Mouse (Mus musculus) skeletal muscle tissue, adult 2 months (tissue): ENCODE measurements around the gene Tcf3.

Source experiments
- DNase-seq: peaks from one replicate; pipeline ENCODE4 v3.0.0-alpha.2; 2012; ENCODE audit warnings: low read depth, low spot score

Tcf3 gene

DNA sequence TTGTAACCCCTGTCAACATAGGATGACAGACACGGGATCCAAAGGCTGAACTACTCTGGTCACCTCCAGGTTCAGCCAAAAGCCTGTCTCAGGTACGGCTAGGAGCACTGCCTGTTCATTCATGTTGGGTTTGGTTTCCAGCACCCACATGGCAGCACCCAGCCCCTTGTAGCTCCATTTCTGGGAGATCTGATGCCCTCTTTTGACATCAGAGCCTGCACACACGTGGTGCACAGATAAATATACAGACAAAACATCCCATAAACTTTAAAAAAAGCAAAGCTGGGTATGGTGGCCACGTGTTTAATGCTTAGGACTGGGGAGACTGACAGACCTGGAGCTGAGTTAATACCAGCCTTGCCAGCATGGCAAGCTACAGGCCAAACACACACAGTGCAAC is 25.5 kb downstream of the Tcf3 start:
- no peak for DNase-seq

DNA sequence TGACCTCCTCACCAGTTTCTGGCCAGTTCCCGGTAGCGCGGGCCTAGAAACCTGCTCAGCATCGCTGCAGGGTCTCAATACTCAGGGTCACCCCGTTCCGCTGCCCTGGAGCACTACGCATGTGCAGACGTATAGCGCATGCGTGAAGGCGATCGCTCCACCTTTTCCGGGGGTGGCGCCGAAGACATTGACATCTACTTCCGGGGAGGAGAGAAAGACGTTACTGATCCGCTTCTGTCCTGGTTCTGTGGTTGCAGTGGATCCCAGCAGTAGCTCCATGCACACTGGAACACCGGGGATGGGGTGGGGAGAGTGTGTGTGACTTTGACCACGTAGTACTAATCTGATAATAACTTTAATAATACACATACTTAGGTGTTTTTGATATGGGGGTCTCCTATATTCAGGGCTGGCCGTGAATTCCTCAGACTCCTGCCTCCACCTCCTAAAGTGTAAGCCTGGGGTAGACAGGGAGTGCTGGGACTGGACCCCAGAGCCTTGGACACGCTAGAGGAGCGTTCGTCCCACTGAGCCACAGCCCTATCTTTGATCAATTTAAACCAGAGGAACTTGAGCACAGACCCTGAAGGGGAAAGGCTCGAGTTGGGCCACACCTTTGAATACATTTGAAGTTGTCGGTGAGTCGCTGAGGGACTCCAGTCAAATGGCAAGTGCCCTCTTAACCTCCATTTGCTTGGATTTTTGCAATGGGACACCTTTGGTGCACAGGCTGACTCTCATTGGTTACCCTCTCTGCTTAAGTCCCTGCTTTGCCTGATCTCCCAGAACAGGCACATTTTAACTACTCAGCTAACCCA is 26.6 kb downstream of the Tcf3 start, which contains the start of gene Uqcr11:
Gene Uqcr11 (minus strand): TSS at position 147 of the 818 bp plus-strand sequence.
- DNase-seq, result peak; percentile 95

DNA sequence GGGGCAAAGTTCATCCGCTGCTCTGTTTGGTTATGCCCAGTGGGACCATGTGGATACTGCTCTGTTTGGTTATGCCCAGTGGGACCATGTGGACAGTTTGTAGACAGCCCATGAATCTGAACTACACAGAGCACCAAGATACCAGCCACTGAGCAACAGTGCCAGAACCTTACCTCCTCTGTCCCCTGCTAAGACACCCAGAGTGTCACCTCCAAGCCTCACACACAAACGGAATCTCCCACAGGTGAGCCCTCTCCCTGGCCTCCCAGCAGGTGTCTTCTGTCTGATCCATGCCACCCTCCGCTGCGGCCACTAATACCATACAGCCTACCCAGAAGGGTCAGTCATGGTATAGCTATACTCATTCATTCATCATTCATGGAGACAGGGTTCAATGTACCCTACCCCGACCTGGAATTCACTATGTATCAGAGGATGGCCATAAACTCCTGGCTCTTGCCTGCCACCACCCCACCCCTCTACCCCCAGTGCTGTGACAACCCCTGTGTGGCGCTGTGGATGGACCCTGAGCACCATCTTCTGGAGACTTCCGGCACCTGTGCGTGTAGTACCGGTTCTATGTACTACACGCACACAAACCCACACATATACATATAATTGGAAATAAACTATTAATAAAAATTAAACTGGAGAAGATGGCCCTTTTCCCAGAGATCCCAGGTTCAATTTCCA is 27.8 kb downstream of the Tcf3 start:
- no peak for DNase-seq

DNA sequence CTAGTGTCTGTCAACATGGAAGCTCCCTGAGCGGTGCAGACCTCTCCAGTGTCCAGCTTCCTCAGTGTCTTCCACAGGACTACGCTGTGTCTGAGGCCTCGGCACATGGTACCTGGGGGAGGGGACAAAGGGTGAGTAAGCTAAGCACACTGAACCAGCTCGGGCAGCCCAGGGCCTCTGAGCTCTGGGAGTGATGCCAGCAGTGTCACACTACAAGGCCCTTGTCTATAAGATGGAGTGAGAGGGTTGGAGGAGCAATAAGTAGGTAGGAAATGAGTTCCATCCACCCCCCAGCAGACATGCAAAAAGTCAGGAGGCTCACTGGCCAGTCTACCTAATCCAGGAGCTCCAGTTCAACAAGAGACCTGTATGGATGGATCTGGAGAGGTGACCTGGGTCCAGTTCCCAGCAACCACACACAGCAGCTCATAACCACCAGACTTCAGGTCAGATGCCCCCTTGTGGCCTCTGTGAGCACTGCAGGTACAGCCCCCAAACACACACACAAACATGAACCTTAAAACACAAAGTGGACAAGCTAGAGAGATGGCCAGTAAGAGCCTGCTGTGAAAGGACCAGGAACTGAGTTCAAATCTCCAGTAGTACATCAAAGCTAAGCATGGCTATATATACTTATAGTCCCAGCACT is 30.3 kb downstream of the Tcf3 start:
- DNase-seq, result no peak

DNA sequence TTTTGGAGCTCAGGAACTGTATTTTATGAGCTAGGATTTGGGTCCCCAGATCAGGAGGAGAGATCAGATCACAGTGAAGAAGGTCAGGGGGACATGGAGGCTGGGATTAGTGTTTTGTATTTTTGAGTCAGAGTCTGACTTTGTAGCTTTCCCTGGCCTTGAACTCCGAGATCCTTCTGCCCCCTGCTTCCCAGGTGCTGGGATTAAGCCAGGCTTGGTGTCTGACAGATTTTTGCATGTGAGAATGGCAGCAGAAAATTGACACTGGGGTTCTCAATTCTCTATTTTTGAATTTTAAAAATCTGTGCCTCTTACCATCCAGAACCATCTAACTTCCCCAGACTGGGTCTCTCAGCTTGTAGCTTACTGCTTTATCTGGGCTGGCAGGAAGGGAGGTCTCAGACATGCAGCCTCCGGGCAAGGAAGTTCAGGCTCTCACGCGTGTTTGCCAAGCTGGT is 32.7 kb downstream of the Tcf3 start:
- no peak for DNase-seq

DNA sequence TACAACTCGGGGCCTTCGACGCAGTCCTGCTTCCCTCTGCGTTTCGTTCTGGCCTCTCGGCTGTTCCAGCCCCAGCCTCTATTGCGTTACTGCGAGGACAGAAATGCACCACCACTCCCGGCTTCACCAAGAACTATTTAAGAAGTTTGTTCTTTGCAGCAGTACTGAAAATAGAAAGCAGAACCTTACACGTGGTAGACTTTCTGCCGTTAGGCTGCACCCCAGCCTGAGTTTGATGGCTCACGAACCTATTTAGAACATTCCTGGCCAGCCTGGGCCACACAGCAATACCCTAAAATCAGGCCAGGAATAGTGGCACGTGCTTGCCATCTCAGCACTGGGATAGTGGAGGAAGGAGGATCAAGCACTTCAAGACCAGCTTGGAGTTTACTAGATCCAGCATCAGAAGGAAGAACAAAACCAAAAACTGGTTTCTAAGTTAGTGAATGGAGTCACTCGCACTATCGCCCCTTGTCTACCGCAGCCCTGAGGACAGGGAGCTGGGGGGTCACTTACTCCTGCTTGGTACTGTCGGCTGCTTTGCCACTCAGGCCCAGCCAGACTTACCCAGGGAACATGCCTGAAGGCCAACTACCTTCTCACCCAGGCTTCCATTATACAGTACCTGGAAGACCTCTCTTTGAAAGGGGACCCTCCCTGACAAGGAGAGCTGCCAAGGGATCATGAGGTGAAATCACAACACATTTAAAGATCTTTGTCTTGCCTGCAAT is 33.3 kb downstream of the Tcf3 start:
- DNase-seq, result no peak

DNA sequence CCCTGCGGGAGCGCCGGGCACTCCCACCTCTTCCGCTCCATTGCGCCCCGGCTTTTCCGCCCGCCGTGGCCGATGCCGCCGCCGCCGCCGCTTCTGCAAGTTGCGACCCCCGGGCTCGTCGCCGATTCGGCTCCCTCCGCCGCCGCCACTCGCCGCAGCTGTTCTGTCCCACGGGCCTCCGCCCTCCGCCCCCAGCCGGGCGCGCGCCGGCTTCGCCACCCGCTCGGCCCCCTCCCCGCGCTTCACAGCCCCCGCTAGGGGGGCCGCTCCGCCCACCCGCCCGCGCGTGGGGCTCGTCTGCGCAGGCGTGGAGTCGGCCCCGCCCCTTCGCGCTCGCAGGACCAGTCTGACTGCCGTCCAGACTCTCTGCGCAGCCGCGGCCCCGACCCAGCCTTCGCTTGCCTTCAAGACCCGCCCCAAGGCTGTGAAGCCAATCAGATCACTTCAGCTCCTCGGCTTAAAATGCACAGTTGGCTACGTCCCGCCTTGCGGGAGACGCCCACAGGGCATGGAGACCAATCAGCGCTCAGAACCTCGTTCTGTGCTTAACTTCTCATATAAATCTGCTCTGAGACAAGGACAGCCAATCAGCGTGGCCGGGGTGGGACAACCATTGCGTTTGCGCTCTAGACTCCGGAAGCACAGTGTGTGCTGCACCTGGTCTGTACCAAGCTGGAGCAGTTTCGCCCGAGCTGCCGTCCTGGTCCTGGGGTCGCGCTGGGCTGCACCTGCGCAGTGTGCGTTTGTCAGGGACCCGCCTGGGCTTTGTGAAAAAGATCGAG is 34.1 kb downstream of the Tcf3 start, which contains the start of gene Mbd3:
Gene Mbd3 (minus strand): TSS at position 360 of the 782 bp plus-strand sequence.
- peak; percentile 100 for DNase-seq

DNA sequence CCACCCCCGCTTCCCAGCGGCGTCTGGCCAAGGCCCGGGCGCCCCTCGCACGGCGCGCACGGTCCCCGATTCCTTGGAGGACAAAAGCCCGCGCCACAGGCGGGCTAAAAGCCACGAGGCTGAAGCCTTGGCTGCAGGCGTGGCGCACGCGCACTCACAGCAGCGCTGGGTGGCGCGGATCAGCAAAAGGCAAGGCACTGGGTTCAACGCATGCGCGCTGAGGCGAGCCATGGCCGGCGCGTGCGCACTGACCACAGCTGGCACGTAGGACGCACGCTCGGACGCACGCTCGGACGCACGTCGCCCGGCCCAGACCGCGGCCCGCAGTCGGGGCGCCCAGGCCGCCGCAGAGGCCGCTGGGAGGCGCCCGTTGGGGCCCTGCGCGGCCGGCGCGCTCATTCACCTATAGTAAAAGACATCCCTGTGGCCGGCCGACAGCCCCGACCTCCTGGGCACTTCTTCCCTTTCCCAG is 34.7 kb downstream of the Tcf3 start:
- peak; percentile 100 for DNase-seq

DNA sequence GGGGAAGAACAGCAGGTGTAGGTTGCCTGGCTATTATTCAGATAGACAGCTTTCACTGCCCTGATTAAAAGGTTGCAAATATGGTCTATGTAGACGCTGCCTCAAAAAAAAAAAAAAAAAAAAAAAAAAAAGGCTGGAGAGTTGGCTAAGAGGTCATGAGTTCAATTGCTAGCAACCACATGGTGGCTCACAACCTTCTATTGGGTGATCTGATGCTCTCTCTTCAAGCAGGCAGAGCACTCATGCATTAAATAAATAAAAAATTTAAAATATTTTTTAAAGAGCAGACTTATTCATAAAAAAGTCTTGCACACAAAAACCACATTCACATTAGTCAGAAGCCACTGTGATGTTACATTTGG is 35.3 kb downstream of the Tcf3 start:
- DNase-seq, result no peak

DNA sequence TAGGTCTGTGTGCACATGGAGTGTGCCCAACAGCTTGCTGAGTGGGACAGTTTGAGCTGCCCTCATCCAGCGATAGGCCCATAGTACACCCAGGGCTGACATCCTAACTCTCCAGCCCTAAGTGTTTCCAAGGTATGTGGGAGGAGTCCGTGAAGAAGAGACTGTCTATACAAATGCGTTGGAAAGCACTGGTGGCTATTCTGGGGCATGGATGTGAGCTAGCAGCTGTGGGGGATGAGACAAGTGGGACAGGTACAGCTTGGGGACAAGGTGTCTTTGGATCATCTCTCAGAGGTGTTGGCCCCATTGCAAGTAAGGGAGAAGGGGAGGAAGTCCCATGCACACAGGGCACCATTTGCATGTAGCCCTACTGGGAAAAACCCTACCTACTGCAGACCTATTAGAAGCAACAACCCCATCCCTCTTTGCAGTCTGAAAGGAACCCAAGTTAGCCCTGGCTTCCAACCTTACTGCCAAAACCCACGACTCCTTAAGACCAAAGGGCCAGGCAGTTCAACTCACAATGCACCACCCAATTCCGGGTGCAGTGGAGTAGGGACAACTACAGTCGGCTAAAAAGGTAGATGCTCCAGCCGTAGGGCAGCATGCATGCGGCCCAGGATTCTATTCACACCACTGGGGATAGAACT is 35.8 kb downstream of the Tcf3 start:
- DNase-seq, result no peak

DNA sequence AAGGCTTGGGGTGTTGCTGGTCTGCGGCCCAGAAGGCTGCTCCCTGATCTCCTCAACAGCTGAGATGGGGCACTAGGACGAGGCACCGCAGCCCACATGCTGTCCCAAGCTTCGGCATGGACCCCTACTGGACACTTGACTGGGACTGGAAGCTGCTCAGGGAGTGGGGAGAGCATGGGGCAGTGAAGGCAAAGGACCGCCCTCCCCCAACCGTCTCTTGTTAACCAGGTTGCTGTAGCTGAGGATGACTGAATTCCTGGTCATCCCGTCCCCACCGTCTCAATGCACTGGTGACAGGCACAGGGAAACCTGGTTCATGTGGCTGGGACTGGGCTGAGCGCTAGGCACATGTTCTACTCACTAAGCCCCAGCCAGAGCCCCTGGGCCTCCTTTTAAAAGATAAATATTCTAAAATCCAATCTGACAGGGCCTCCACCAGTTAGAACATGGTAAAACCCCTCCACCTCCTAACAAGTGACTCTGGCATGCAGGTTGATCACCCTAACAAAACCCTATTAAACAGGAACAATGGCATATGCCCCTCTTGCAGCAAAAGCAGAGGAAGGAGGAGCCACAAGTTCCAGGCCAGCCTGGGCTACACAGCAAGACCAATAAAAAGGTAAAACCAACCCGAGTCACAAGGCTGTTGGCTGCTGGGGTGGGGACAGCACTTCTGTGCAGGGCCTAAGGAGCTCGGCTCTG is 36.5 kb downstream of the Tcf3 start:
- no peak for DNase-seq

DNA sequence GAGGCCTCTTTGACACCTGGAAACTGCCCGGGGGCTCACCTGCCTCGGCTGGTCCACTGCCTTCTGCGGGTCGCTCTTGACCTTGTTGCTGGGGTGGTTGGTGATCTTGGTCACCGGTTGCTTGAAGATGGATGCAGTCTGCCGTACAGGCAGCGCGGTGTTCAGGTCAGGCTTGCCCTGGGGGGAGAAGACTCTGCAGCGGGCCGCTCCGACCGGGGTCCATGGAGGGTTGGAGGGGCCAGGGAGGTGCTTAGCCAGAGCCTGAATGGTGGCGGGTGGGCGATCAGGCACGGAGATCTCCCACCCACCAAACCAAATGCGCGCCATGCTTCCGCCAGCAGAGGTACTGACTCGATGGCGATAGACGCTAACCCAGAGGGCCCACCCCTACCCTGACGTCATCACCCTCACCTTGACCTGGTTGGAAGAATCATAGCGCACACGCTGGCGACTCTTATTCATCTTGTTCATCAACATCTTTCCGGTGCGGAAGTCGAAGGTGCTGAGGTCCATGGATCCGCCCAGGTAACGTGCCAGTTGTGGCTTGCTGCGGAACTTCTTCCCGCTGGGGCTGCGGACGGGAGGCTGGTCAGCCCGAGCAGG is 38.3 kb downstream of the Tcf3 start:
- DNase-seq, result no peak

DNA sequence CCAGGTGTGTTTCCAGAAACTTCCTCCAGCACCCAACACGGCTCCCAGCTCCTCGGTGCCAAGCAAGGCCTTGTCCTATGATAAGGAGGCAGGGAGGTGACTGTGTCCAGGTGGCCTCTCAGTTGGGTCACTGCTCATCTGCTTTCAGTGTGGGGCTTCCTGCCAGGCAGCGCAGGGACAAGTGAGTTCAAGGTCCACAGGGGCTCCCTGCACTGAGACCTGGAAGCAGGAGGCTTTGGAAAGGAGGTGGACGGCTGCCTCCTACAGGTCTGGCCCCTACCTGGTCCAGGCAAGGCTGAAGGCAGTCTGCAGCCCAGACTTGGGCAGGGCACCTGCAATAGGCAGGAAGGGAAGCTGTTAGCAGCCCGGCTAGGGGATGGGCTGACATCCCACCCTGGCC is 40.8 kb downstream of the Tcf3 start:
- no peak for DNase-seq

DNA sequence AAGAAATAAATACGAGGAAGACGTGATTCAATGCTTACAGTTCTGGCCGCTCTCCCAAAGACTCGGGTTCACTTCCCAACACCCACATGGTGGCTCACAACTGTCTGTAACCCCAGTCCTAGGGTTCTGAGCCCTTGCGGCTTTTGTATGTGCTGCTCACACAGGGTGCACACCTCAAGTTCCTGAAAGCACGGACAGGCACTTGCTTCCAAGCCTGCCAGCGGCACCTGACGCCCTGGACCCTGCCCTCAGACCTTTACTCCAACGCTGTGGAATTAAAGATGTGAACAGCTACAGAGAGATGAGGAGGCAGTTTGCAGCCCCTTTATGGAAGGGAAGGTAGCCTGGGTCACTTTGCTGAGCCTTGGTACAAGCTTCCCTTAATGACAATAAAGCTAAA is 42.8 kb downstream of the Tcf3 start:
- DNase-seq, result no peak

DNA sequence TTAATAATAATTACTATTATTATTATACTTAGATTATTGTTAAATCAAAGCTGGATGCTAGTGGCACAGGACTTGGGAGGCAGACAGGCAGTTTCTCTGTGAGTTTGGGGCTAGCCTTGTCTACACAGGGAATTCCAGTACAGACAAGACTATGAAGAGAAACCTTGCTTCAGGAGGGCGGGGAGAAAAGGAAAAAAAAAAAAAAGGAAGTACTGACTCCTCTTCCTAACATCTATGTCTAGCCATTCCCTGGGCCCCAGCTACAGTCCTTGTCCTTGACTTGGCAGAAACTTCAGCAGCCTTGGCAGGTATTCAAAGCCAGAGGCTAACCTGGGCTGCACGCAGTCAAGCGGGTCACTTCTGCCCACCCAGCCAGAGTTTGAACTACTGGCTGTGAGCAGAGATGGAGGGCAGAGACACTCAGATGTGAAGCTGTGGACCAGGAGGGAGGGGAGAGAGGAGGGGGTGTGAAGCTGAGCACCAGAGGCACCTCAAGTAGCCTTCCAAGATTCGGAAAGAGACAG is 44.2 kb downstream of the Tcf3 start:
- DNase-seq, result no peak

DNA sequence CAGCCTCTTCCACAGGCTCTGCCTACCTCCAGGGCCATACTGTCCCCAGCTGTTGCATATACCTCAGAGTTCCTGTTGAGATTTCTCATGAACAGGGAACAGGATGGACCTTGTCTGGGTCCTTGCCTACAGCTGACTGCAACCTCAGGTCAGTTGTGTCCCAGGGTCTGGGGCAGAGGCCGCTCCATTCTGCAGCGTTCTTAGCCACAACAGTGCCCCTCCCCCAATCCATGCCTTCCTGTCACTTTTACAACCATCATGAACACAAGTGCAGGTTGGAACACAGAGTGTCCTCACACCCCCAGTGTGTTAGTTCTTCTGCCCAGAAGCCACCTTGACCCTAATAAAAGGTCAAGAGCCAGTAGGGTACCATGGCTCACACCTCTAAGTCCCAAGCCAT is 44.7 kb downstream of the Tcf3 start:
- DNase-seq, result no peak

DNA sequence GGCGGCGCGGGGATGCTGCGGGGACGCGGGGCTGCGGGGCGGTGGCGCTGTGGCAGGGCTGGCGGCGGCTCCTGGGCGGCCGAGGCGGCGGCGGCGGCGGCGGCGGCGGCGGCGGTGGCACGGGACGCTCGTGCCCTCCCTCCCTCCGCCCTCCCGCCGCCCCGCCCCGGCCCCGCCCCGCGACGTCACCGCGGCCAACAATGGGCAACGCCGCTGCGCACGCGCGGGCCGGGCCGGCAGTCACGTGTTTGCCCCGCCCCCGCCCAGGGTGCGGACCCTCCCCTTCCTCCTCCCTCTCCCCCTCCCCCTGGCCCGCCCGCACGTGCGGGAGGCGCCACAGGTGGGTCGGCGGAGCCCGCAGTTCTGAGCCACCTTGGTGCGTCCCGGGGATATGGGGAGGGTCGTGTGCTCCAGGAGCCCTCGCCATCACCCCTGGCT is 45.9 kb downstream of the Tcf3 start, which contains the start of gene Mex3d:
Gene Mex3d (minus strand): TSS at position 138 of the 438 bp plus-strand sequence.
- DNase-seq, result peak; percentile 83

DNA sequence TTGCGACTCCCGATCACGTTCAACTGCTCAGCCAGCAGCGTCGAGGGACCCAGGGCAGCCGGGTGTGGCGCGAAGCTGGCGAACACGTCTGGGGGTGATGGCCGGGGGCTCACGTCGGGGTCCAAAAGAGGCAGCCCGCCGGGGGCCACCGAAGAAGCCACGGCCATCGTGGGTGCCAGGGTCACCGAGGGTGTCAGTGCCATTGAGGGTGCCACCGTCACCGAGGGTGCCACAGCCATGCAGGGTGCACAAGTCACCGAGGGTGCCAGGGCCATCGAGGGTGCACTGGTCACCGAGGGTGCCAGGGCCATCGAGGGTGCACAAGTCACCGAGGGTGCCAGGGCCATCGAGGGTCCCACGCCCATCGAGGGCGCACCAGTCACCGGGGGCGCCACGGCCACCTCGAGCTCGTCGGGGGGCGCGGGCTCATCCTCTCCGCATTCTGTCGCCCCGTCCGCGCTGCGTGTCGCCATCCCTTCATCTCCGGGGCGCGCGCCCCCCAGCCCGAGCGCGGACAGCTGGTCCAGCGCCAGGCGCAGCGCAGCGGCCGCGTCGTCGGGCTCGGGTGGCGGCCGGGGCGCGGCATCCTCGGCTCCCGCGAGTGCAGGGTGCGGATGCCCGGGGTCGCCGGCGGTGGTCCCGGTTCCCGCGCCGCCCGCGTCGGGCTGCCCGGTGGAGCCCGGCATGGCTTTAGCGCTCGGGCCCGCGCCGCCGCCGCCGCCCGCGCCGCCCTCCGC is 46.5 kb downstream of the Tcf3 start:
- no peak for DNase-seq
